Mouse (Mus musculus) ovary, adult 18-20 months (tissue): ENCODE data around the gene Nanp.

Source experiments
- DNase-seq: peaks from one replicate; pipeline ENCODE4 v3.0.0; 2022; ENCODE audit warnings: low spot score, mixed read lengths

Gene Nanp

GRCm38 (mm10) chr2:151039232-151039695, at the start of gene Nanp, which contains the start of gene Ninl:
Gene Nanp, minus strand, starts transcription at chr2:151039398.
Gene Ninl, minus strand, starts transcription at chr2:151039382.
- DNase-seq = peak; percentile 90

- no peak for DNase-seq
Measured at GRCm38 (mm10) chr2:151056637-151057036, 17.4 kb upstream of the Nanp start.

- no peak for DNase-seq
Measured at GRCm38 (mm10) chr2:151040411-151040810, 1.2 kb upstream of the Nanp start.

- no peak for DNase-seq
Measured at GRCm38 (mm10) chr2:151039726-151040125, 528 bp upstream of the Nanp start.

- DNase-seq = no peak
Measured at GRCm38 (mm10) chr2:151038811-151039222, 381 bp downstream of the Nanp start.

- DNase-seq = no peak
Measured at GRCm38 (mm10) chr2:151037876-151038552, 1.2 kb downstream of the Nanp start.

- no peak for DNase-seq
Measured at GRCm38 (mm10) chr2:151037292-151037691, 1.9 kb downstream of the Nanp start.

GRCm38 (mm10) chr2:151036721-151037120, 2.5 kb downstream of the Nanp start:
- no peak for DNase-seq

GRCm38 (mm10) chr2:151034435-151034834, 4.8 kb downstream of the Nanp start:
- no peak for DNase-seq

GRCm38 (mm10) chr2:151021158-151021557, 18.0 kb downstream of the Nanp start:
- no peak for DNase-seq

GRCm38 (mm10) chr2:151015316-151015715, 23.9 kb downstream of the Nanp start:
- DNase-seq = no peak

GRCm38 (mm10) chr2:151011273-151011672, 27.9 kb downstream of the Nanp start:
- no peak for DNase-seq

GRCm38 (mm10) chr2:151009515-151010085, 29.6 kb downstream of the Nanp start:
- no peak for DNase-seq

- DNase-seq = peak; percentile 68
Measured at GRCm38 (mm10) chr2:151008939-151009509, 30.2 kb downstream of the Nanp start.

- peak; percentile 27 for DNase-seq
Measured at GRCm38 (mm10) chr2:151008517-151008932, 30.7 kb downstream of the Nanp start.

GRCm38 (mm10) chr2:151008006-151008405, 31.2 kb downstream of the Nanp start:
- no peak for DNase-seq

- DNase-seq = peak; percentile 36
Measured at GRCm38 (mm10) chr2:151006281-151006945, 32.8 kb downstream of the Nanp start.

GRCm38 (mm10) chr2:151004390-151004789, 34.8 kb downstream of the Nanp start:
- no peak for DNase-seq

GRCm38 (mm10) chr2:151003796-151004195, 35.4 kb downstream of the Nanp start:
- DNase-seq = no peak

GRCm38 (mm10) chr2:151001619-151002175, 37.5 kb downstream of the Nanp start:
- DNase-seq = no peak

- DNase-seq = no peak
Measured at GRCm38 (mm10) chr2:151000402-151001178, 38.6 kb downstream of the Nanp start.

GRCm38 (mm10) chr2:150999021-150999420, 40.2 kb downstream of the Nanp start:
- DNase-seq = no peak
